9 mouse cellular contexts compared by ENCODE assay signal in the genomic region with DNA sequence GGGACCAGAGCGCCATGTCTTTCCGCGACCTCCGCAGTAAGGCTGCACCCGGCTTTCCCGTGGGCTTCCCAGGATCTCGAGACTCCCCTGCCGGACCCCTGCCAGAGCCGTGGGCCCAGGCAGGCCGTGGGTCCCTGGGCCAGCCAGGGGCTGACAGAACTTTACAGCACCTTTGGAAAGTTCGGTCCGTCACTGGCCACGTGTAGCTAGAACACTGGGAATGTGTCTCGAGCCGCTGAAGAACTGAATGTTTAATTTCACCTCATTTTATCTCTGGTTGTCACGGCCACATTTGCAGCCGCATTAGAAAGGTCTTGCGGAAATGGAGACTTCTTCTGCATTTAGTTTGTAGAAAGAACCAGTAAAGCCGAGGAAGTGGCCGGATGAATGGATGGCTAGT. TPM values are rescaled to one million over a fixed set of nuclear protein-coding genes. Genes with fewer than 3 reads are reported as not detected.
DNase-seq lines count a peak whose midpoint lies in the region; ATAC-seq and TF ChIP-seq lines count a peak whose summit lies in the region.
"Had no signal": no experiment of that assay in that cellular context is flagged by ENCODE, and none has a peak within 500 bp of the region (broad histone marks: within the 10 kb centered on the region; RNA-seq: fewer than 3 reads in every experiment).

No protein-coding gene starts in this region.

- peak overlapping the region; percentile 92 for H3K9ac ChIP-seq in heart, embryonic 13.5 days
- H3K9ac ChIP-seq in ES-E14 (ENCODE audit: insufficient read depth, low read depth, low read length, poor library complexity, severe bottlenecking) = peak overlapping the region; percentile 78
- H3K9ac ChIP-seq in forebrain, postnatal 0 days = peak overlapping the region; percentile 72

- H3K36me3 ChIP-seq in heart, embryonic 13.5 days = peaks cover 56% of the 10 kb centered on the region
- H3K36me3 ChIP-seq in ES-E14 (ENCODE audit: control insufficient read depth, insufficient read depth, low read length, poor library complexity, severe bottlenecking) = no peaks in the 10 kb centered on the region
- peaks cover 40% of the 10 kb centered on the region for H3K36me3 ChIP-seq in forebrain, postnatal 0 days (ENCODE audit: insufficient read depth)

- peak overlapping the region; percentile 73 for H3K27ac ChIP-seq in heart, embryonic 13.5 days (replicated peaks)
- no peak overlapping the region for H3K27ac ChIP-seq in ES-E14 (ENCODE audit: insufficient read depth, low read depth, low read length, poor library complexity, severe bottlenecking)
- peak overlapping the region; percentile 83 for H3K27ac ChIP-seq in forebrain, postnatal 0 days (ENCODE audit: low read depth, low read length)

- 8% methylated on average over 20 of the region's 20 CpGs for WGBS in heart, embryonic 13.5 days
- 5% methylated on average over 20 of the region's 20 CpGs for WGBS in forebrain, postnatal 0 days

- no peak for DNase-seq in heart, adult 8-10 months (ENCODE audit: low spot score)
- no peak for DNase-seq in ES-E14 (ENCODE audit: low read depth, low spot score)
- no peak for DNase-seq in forebrain, postnatal 0 days
- no peak for DNase-seq in ovary, postnatal 10 days (ENCODE audit: low spot score)
- no peak for DNase-seq in thymus, adult 18-20 months
- no peak for DNase-seq in Muller cell, postnatal 12 days (ENCODE audit: inconsistent ontology term)

- ATAC-seq in heart, embryonic 13.5 days (ENCODE audit: extremely low read depth, insufficient number of reproducible peaks, low FRiP score, low TSS enrichment) = no peak
- no peak for ATAC-seq in forebrain, postnatal 0 days
- 0 out of 2 replicates have a peak, but pooled peaks have one; percentile 1 for ATAC-seq in megakaryocyte progenitor cell, adult 5-6 weeks (replicated peaks; ENCODE audit: poor library complexity)

- peaks cover 12% of the 10 kb centered on the region for H3K4me1 ChIP-seq in heart, embryonic 13.5 days
- no peaks in the 10 kb centered on the region for H3K4me1 ChIP-seq in ES-E14 (ENCODE audit: control insufficient read depth in 2 of 2, insufficient read depth in 2 of 2, low read length in 2 of 2, poor library complexity in 1 of 2)
- peaks cover 7% of the 10 kb centered on the region; the same call in 1 of the 2 replicates for H3K4me1 ChIP-seq in forebrain, postnatal 0 days (ENCODE audit: insufficient read depth)

- TF ChIP-seq CTCF in forebrain, postnatal 0 days (IDR thresholded peaks at IDR 0.05; ENCODE audit: low read depth) = no peak

- in situ Hi-C loops in ES-E14 (cut with MboI; ENCODE audit: low sequenced_read_pairs in 2 of 2, unreplicated experiment in 2 of 2) = no loop called here

- H3K4me3 ChIP-seq in heart, embryonic 13.5 days = peak overlapping the region; percentile 74
- H3K4me3 ChIP-seq in ES-E14 (ENCODE audit: insufficient read depth in 1 of 2, low read depth in 1 of 2, low read length in 2 of 2, poor library complexity in 1 of 2, severe bottlenecking in 1 of 2) = peak overlapping the region; percentile 71 to 80
- H3K4me3 ChIP-seq in forebrain, postnatal 0 days (ENCODE audit: low read depth, low read length) = peak overlapping the region; percentile 79

- peak overlapping the region; percentile 88 for H3K4me2 ChIP-seq in heart, embryonic 13.5 days
- peak overlapping the region; percentile 81 for H3K4me2 ChIP-seq in forebrain, postnatal 0 days (ENCODE audit: low read depth)

- no peaks in the 10 kb centered on the region for H3K27me3 ChIP-seq in heart, embryonic 13.5 days (replicated peaks)
- no peaks in the 10 kb centered on the region for H3K27me3 ChIP-seq in forebrain, postnatal 0 days (ENCODE audit: insufficient read depth, low read length)

- no peaks in the 10 kb centered on the region for H3K9me3 ChIP-seq in heart, embryonic 13.5 days
- no peaks in the 10 kb centered on the region for H3K9me3 ChIP-seq in ES-E14 (ENCODE audit: control insufficient read depth, insufficient read depth, low read depth, low read length)
- H3K9me3 ChIP-seq in forebrain, postnatal 0 days (ENCODE audit: low read length) = no peaks in the 10 kb centered on the region

TF ChIP-seq in ES-E14, 5 proteins besides CTCF, POLR2A, EP300 and RAD21:
- no peak for TF ChIP-seq CHD2 (IDR thresholded peaks at IDR 0.05; ENCODE audit: low read depth, low read length)
- TF ChIP-seq MAFK (IDR thresholded peaks at IDR 0.05; ENCODE audit: insufficient read depth, low read depth, low read length) = no peak
- no peak for TF ChIP-seq ZNF384 (IDR thresholded peaks at IDR 0.05; ENCODE audit: low read depth, low read length)
- no peak for TF ChIP-seq ZC3H11A (IDR thresholded peaks at IDR 0.05; ENCODE audit: borderline replicate concordance, low read depth, low read length)
- TF ChIP-seq HCFC1 (IDR thresholded peaks at IDR 0.05; ENCODE audit: borderline replicate concordance, insufficient read depth, low read length) = no peak

RNA-seq across cellular contexts. Expression of a gene that starts 0.5 kb away (rescaled TPM):
- 11.4 and 14.5 TPM in 2 replicates for polyA plus RNA-seq in heart, embryonic 13.5 days (2015; fragmentation: Nextera tagmentation; extraction: Ambion mirVana)
- 10 to 100 TPM in 2 of 4 experiments, 1 to 10 TPM in 2; 8.5 to 13.1 (median 10.5) TPM for total RNA-seq in heart, adult 8-10 months (2022)
- 10.3 and 12.6 TPM in 2 replicates for total RNA-seq in ES-E14 (2012; rRNA removed)
- total RNA-seq in forebrain, postnatal 0 days (2014; rRNA removed) = 36.9 and 52.6 TPM in 2 replicates
- 45.2 and 48.1 TPM in 2 replicates for polyA plus RNA-seq in forebrain, postnatal 0 days (2015; fragmentation: Nextera tagmentation; extraction: Ambion mirVana)
- 21.0 and 22.1 TPM in 2 replicates for total RNA-seq in megakaryocyte progenitor cell, adult 5-6 weeks (2015)
- total RNA-seq in megakaryocyte progenitor cell, adult 5-6 weeks (2017) = 38.2 and 48.4 TPM in 2 replicates

RNA-seq across cellular contexts. Expression of a gene that starts 0.6 kb away (rescaled TPM):
- polyA plus RNA-seq in heart, embryonic 13.5 days (2015; fragmentation: Nextera tagmentation; extraction: Ambion mirVana) = 7.4 and 8.8 TPM in 2 replicates
- total RNA-seq in heart, adult 8-10 months (2022) = 1 to 10 TPM; 4.0 to 5.7 (median 4.3) TPM
- 1.5 and 1.7 TPM in 2 replicates for total RNA-seq in ES-E14 (2012; rRNA removed)
- total RNA-seq in forebrain, postnatal 0 days (2014; rRNA removed) = 5.5 and 10.3 TPM in 2 replicates
- polyA plus RNA-seq in forebrain, postnatal 0 days (2015; fragmentation: Nextera tagmentation; extraction: Ambion mirVana) = 12.2 and 13.6 TPM in 2 replicates
- total RNA-seq in megakaryocyte progenitor cell, adult 5-6 weeks (2015) = 2.0 and 2.6 TPM in 2 replicates
- 1.1 and 1.3 TPM in 2 replicates for total RNA-seq in megakaryocyte progenitor cell, adult 5-6 weeks (2017)

RNA-seq across cellular contexts. Expression of a gene that starts 24.7 kb away (rescaled TPM):
- 1.5 and 1.8 TPM in 2 replicates for polyA plus RNA-seq in heart, embryonic 13.5 days (2015; fragmentation: Nextera tagmentation; extraction: Ambion mirVana)
- 1 to 10 TPM in 1 of 4 experiments, under 1 TPM in 1, not detected in 2; 0.87 to 1.0 TPM for total RNA-seq in heart, adult 8-10 months (2022)
- total RNA-seq in ES-E14 (2012; rRNA removed) = 1.1 TPM in 1 of 2 replicates, not detected in the other
- 5.6 and 10.3 TPM in 2 replicates for total RNA-seq in forebrain, postnatal 0 days (2014; rRNA removed)
- polyA plus RNA-seq in forebrain, postnatal 0 days (2015; fragmentation: Nextera tagmentation; extraction: Ambion mirVana) = 0.87 and 2.4 TPM in 2 replicates
- total RNA-seq in megakaryocyte progenitor cell, adult 5-6 weeks (2015) = not detected in 2 replicates
- 0.21 and 1.3 TPM in 2 replicates for total RNA-seq in megakaryocyte progenitor cell, adult 5-6 weeks (2017)
- total RNA-seq: gastrocnemius, adult 18-20 months had no signal

RNA-seq across cellular contexts. Expression of a gene that starts 24.8 kb away (rescaled TPM):
- polyA plus RNA-seq in heart, embryonic 13.5 days (2015; fragmentation: Nextera tagmentation; extraction: Ambion mirVana) = 4.2 and 4.9 TPM in 2 replicates
- 10 to 100 TPM; 10.9 to 13.9 (median 12.3) TPM for total RNA-seq in heart, adult 8-10 months (2022)
- 8.7 and 10.7 TPM in 2 replicates for total RNA-seq in ES-E14 (2012; rRNA removed)
- 38.2 and 54.8 TPM in 2 replicates for total RNA-seq in forebrain, postnatal 0 days (2014; rRNA removed)
- 6.5 and 10.4 TPM in 2 replicates for polyA plus RNA-seq in forebrain, postnatal 0 days (2015; fragmentation: Nextera tagmentation; extraction: Ambion mirVana)
- 7.1 and 10.6 TPM in 2 replicates for total RNA-seq in megakaryocyte progenitor cell, adult 5-6 weeks (2015)
- 13.2 and 14.7 TPM in 2 replicates for total RNA-seq in megakaryocyte progenitor cell, adult 5-6 weeks (2017)

RNA-seq across cellular contexts. Expression of a gene that starts 36.9 kb away (rescaled TPM):
- polyA plus RNA-seq in heart, embryonic 13.5 days (2015; fragmentation: Nextera tagmentation; extraction: Ambion mirVana) = 34.0 and 35.2 TPM in 2 replicates
- total RNA-seq in heart, adult 8-10 months (2022) = 10 to 100 TPM; 44.4 to 58.4 (median 51.3) TPM
- 16.8 and 17.4 TPM in 2 replicates for total RNA-seq in ES-E14 (2012; rRNA removed)
- total RNA-seq in forebrain, postnatal 0 days (2014; rRNA removed) = 61.6 and 81.1 TPM in 2 replicates
- polyA plus RNA-seq in forebrain, postnatal 0 days (2015; fragmentation: Nextera tagmentation; extraction: Ambion mirVana) = 86.1 and 97.1 TPM in 2 replicates
- 92.6 and 98.1 TPM in 2 replicates for total RNA-seq in megakaryocyte progenitor cell, adult 5-6 weeks (2015)
- 26.2 and 38.9 TPM in 2 replicates for total RNA-seq in megakaryocyte progenitor cell, adult 5-6 weeks (2017)
